Mouse (Mus musculus) frontal cortex, postnatal 36 days (tissue): ENCODE data around the gene Itga3.
A peak's percentile ranks its signal among the peaks of the same experiment; 100 is the strongest.

Source experiments
- DNase-seq, 2 experiments: peaks; one replicate each; pipeline ENCODE4 v3.0.0; 2022; ENCODE audit warnings: low spot score in 2 of 2

The Itga3 gene

DNA sequence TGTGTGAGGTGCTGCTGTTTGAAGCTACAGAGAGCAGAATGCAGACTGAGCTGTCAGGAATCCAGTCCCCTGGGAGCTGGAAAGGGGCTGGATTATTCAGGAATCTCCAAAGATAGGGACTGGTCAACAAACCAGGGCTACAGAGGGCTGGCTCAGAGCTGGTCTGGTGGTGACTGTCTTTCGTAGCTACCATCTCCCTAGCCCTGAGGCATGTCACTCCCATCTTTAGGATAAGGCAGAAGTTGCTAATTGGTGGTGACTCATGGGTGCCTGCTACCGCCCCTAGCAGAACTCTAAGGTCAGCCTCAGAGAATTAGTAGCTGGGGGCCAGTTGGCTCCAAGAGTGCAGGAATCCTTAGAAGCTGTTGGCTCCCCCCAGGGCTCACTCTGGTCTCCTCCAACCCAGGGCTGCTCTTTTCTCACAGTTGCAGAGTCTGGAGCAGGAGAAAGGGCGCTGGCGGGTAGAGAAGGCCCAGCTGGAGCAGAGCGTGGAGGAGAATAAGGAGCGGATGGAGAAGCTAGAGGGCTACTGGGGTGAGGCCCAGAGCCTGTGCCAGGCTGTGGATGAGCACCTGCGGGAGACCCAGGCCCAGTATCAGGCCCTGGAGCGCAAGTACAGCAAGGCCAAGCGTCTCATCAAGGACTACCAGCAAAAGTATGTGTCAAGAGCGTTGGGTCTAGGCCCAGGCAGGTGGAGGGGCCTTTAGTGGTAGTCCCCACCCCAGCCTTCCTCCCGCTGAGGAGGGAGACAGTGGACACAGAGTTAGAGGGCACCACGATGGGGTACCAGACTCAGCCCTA lies 72.3 kb downstream of the Itga3 start:
- DNase-seq = no peak

- DNase-seq = no peak
These were observed 73.9 kb downstream of the Itga3 start for GRCm38 (mm10) chr11:95002705-95003104.

- DNase-seq = no peak
These were observed 74.8 kb downstream of the Itga3 start for GRCm38 (mm10) chr11:95001584-95002347.

- peak; percentile 63 to 77 for DNase-seq
These were observed 75.5 kb downstream of the Itga3 start for GRCm38 (mm10) chr11:95001058-95001457.

- no peak for DNase-seq
These were observed 76.1 kb downstream of the Itga3 start for GRCm38 (mm10) chr11:95000548-95000947.

- DNase-seq = no peak
These were observed 76.5 kb downstream of the Itga3 start for GRCm38 (mm10) chr11:95000128-95000527.

GRCm38 (mm10) chr11:94998041-94998531 lies 78.5 kb downstream of the Itga3 start:
- DNase-seq = peak in 1 of 2 experiments; percentile 69

- no peak for DNase-seq
These were observed 79.0 kb downstream of the Itga3 start for GRCm38 (mm10) chr11:94997596-94997995.

DNA sequence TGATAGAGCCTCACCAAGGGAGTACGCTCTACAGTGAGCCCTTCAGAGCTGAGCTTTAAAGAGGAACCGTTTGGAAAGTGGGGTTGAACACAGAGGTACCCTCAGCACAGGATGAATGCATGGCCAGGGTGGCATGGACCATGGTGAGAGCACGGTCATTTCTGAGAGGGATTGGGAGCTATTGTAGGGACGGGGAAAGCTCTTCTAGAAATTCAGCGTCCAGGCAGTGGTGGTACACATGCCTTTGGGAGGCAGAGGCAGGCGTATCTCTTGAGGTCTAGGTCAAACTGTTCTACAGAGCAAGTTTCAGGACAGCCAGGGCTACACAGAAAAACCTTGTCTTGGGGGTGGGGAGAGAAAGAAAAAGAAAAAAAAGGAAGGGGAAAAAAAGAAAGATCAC lies 79.6 kb downstream of the Itga3 start:
- DNase-seq = no peak

- DNase-seq = no peak
These were observed 80.5 kb downstream of the Itga3 start for GRCm38 (mm10) chr11:94996101-94996500.

- no peak for DNase-seq
These were observed 81.4 kb downstream of the Itga3 start for GRCm38 (mm10) chr11:94994947-94995772.
